Mouse (Mus musculus): ENCODE results near the gene Btf3.
A peak's percentile ranks its signal among the peaks of the same experiment; 100 is the strongest.

The Btf3 gene

DNA sequence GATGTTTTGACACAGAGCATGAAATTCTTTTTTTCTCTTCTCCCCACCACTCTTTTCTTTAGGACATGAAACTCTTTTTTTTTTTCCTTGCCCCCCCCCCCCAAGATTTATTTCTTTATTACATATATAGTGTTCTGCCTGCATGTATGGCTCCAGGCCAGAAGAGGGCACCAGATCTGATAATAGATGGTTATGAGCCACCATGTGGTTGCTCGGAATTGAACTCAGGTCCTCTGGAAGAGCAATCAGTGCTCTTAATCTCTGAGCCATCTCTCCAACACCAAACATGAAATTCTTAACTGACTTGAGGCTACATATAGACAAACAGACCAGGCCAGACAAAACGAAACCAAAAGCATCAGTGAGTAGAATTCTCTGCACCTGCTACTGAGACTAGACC lies 39.3 kb downstream of the Btf3 start:
- no peak for DNase-seq (ENCODE audit: low spot score in 2 of 2)

DNA sequence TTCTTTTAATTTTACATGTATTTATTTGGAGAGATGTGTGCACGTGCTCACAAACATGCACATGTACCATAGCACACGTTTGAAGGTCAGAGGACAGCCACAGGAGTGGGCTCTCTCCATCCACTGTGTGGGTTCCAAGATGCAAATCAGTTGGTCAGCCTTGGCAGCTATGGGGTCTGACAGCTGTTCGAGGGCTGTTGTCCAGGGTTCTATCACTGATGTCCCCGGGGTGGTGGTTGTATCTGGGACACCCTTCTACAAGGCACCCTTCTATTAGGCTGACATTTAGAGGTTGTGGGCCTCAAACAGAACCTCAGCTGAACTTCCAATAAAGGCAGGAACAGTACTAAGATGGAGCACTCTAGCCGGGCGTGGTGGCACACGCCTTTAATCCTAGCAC lies 40.6 kb downstream of the Btf3 start:
- DNase-seq (ENCODE audit: low spot score in 2 of 2) = no peak

DNA sequence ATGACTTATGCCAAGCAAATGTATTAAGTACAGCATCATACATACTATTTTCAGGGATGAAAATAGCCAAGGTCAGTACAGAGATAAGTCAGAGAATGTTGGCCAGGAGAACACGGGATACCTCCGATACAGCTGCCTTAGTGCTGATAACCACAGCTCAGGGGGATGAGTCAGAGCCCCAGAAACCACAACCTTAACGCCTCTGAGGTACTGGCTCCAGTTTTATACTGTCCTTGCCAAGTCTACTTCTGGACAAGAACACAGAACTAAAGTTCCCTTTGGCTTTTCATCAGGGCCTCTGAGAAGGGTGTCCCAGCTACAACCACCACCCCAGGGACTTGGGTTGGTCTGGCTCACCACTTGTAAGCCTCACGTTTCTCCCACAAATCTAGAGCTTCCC lies 41.2 kb downstream of the Btf3 start:
- no peak for DNase-seq (ENCODE audit: low spot score in 2 of 2)

DNA sequence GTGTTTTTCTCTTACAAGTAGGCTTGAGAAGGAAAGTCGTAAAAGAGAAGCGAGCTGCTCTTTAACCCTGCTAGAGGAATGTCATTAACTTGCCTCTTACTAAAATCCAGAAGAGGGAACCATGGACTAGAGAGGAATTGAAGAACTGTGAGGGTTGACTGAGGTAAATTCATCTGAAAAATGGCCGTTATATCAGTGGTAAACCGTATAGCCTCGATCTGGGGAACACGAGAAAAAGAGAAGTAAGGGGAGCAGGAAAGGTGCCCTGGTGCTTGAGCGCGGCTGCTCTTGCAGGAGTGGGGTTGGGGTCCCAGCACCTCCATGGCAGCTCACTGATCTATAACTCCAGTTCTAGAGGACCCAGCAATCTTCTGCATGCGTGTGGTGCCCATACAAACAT lies 42.8 kb downstream of the Btf3 start:
- no peak for DNase-seq (ENCODE audit: low spot score in 2 of 2)

DNA sequence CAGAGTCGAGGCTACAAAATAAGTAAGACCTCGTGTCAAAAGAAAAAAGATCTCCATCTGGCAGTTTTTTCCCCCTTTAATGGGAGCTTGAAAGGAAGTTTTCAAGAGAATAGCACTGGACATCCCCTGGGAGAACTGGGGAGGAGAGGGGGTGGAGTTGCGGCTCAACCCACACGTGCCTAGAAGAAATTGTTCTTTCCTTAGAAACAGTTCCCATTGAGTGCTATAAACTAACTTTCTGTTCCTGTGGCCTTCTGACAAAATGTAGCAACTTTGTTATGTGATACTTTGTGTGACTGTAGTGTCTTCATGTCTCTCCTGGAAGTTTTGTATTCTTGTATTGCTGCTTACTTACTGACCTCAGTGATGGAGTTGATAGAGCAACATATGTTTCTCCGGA lies 52.7 kb downstream of the Btf3 start:
- DNase-seq (ENCODE audit: low spot score in 2 of 2) = no peak

DNA sequence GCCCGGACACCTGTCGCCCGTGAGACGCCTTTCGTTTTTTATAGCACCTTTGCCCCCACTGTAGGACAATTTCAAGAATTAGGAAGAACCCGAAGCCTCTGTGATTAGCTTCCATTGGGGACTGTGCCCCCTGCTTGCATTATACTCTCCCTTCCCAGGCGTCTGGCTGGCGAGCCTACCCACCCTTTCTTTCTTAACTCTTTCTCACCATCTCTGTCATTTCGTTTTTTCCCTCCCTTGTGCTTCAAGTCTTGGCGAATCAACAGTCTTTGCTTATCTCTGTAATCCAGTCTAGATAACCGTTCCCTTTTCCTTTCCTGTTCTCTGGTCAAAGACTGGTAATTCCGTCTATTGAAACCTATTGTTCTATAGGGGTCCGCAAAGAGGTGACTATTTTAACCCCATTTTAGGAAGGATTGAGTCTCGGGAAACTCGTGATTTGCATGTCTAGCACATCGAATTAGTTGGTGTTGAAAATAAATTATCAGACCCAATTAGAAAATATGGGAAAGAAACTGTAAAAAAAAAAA lies 53.3 kb downstream of the Btf3 start:
- DNase-seq (ENCODE audit: low spot score in 2 of 2) = no peak

DNA sequence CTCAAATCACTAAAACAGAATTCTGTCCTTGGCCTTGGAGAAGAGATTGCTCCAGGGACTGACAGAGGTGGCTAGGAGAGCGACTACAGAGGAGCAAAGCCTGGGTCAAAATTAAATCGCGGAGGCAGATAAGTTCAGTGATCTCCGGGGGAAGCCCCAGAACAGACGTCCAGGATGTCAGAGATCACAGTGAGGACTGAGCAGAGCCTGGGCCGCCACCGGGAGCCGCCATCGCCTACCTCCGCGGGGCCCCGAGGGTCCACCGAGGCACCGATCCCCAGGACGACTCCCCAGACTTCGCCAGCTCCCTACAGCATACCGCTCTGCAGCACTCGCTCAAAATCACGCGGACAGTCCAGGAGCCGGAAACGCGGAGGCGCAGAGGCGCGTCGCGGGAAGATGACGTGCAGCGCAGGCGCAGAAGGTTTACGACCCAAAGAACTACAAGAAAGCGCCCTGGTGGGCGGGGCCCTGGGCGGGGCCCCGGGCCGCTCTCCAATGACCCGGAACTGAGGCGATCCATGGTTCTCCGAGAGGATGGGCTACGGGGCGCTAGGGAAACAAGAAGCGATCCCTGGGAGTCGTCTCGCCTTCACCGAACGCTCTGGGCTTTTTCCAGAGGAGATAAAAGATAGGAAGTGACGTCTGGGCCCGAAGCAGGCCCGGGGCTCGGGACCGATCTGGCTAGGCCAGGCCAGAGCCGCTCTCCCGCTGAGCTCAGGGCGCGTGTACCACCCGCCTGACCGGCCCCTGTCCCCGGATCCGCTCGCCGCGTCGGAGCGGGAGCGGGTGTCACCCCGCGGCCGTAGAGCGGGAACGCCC lies 54.0 kb downstream of the Btf3 start, which contains the start of the genes Utp15 and Ankra2:
Gene Utp15, minus strand, starts transcription at position 406 of the 822 bp plus-strand sequence.
Gene Ankra2, plus strand, starts transcription at position 439 of the 822 bp plus-strand sequence.
- peak; percentile 96 to 98 for DNase-seq (ENCODE audit: low spot score in 2 of 2)

Data from urinary bladder, postnatal 4 days (tissue).